ENCODE assay signal across 21 mouse cellular contexts in the genomic region with DNA sequence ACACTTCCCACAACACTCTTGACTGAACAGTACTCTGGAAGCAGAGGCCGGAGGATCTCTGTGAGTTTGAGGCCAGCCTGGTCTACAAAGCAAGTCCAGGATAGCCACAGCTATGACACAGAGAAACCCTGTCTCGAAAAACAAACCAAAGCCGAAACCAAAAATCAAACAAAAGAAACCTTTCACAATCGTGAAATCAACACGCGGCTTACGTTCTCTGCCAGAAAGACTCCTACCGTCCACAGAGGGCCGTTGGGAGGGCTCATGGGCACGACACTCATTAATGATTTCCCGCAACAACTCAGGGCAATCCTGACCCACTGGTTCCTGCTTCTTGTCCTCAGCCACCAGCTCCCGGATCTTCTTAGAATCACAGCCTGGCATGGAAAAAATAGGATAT. TPM values are rescaled to one million over a fixed set of nuclear protein-coding genes. Genes with fewer than 3 reads are reported as not detected.
DNase-seq lines count a peak whose midpoint lies in the region; ATAC-seq and TF ChIP-seq lines count a peak whose summit lies in the region.
"Had no signal": no experiment of that assay in that cellular context is flagged by ENCODE, and none has a peak within 500 bp of the region (broad histone marks: within the 10 kb centered on the region; RNA-seq: fewer than 3 reads in every experiment).

No protein-coding gene starts in this region.

- H3K79me2 ChIP-seq in heart, adult 2 months (replicated peaks; ENCODE audit: control insufficient read depth, insufficient read depth, low read length) = no peaks in the 10 kb centered on the region
- no peaks in the 10 kb centered on the region for H3K79me2 ChIP-seq in liver, adult 2 months (ENCODE audit: control insufficient read depth, insufficient read depth, low read length)

- 87% methylated on average over 12 of the region's 12 CpGs for WGBS in heart, adult 2 months
- 35% methylated on average over 12 of the region's 12 CpGs for WGBS in liver, adult 2 months
- 76% methylated on average over 12 of the region's 12 CpGs for WGBS in liver, postnatal 0 days (ENCODE audit: insufficient replicate concordance)
- 81% methylated on average over 12 of the region's 12 CpGs for WGBS in liver, embryonic 12.5 days (ENCODE audit: insufficient replicate concordance)
- WGBS in midbrain, embryonic 11.5 days = 91% methylated on average over 12 of the region's 12 CpGs
- 90% methylated on average over 12 of the region's 12 CpGs for WGBS in midbrain, embryonic 15.5 days

- H3K27me3 ChIP-seq in heart, adult 2 months (ENCODE audit: control insufficient read depth, insufficient read depth, low read length) = no peaks in the 10 kb centered on the region
- no peaks in the 10 kb centered on the region for H3K27me3 ChIP-seq in liver, adult 2 months (ENCODE audit: control insufficient read depth, insufficient read depth, low read length)
- no peaks in the 10 kb centered on the region for H3K27me3 ChIP-seq in liver, postnatal 0 days (ENCODE audit: insufficient read depth, low read length)
- peaks cover 15% of the 10 kb centered on the region for H3K27me3 ChIP-seq in liver, embryonic 12.5 days (replicated peaks)
- H3K27me3 ChIP-seq in midbrain, embryonic 11.5 days (ENCODE audit: control insufficient read depth, insufficient read depth, low read length) = no peaks in the 10 kb centered on the region
- H3K27me3 ChIP-seq in midbrain, embryonic 15.5 days (replicated peaks) = no peaks in the 10 kb centered on the region
- H3K27me3 ChIP-seq: Patski had no signal

- no peak overlapping the region for H3K9ac ChIP-seq in heart, adult 2 months (ENCODE audit: low read depth, low read length)
- 0 out of 2 replicates have a peak overlapping the region, but pooled peaks have one; percentile 9 for H3K9ac ChIP-seq in liver, adult 2 months (ENCODE audit: low read depth, low read length)
- H3K9ac ChIP-seq in liver, postnatal 0 days (replicated peaks) = no peak overlapping the region
- no peak overlapping the region for H3K9ac ChIP-seq in liver, embryonic 12.5 days
- H3K9ac ChIP-seq in midbrain, embryonic 11.5 days (ENCODE audit: low read length) = no peak overlapping the region
- H3K9ac ChIP-seq in midbrain, embryonic 15.5 days = no peak overlapping the region

- no peaks in the 10 kb centered on the region for H3K4me1 ChIP-seq in heart, adult 2 months (ENCODE audit: control insufficient read depth, insufficient read depth, low read length)
- no peaks in the 10 kb centered on the region for H3K4me1 ChIP-seq in liver, adult 2 months (ENCODE audit: control insufficient read depth, insufficient read depth, low read length)
- H3K4me1 ChIP-seq in liver, postnatal 0 days (ENCODE audit: insufficient read depth) = no peaks in the 10 kb centered on the region
- peaks cover 29% of the 10 kb centered on the region for H3K4me1 ChIP-seq in liver, embryonic 12.5 days
- H3K4me1 ChIP-seq in midbrain, embryonic 11.5 days (ENCODE audit: control insufficient read depth, insufficient read depth, low read length) = no peaks in the 10 kb centered on the region
- H3K4me1 ChIP-seq in midbrain, embryonic 15.5 days = no peaks in the 10 kb centered on the region

- H3K4me2 ChIP-seq in liver, postnatal 0 days (ENCODE audit: low read depth, low read length) = no peak overlapping the region
- no peak overlapping the region for H3K4me2 ChIP-seq in liver, embryonic 12.5 days
- H3K4me2 ChIP-seq in midbrain, embryonic 11.5 days = no peak overlapping the region
- no peak overlapping the region for H3K4me2 ChIP-seq in midbrain, embryonic 15.5 days

- no peak overlapping the region for H3K27ac ChIP-seq in heart, adult 2 months
- peak overlapping the region; percentile 2; the same call in 1 of the 2 replicates for H3K27ac ChIP-seq in liver, adult 2 months (replicated peaks; ENCODE audit: insufficient read depth, low read depth, low read length)
- H3K27ac ChIP-seq in liver, postnatal 0 days (ENCODE audit: low read depth) = no peak overlapping the region
- H3K27ac ChIP-seq in liver, embryonic 12.5 days = no peak overlapping the region
- no peak overlapping the region for H3K27ac ChIP-seq in midbrain, embryonic 11.5 days (ENCODE audit: low read depth, low read length)
- H3K27ac ChIP-seq in midbrain, embryonic 15.5 days = no peak overlapping the region

- no peaks in the 10 kb centered on the region for H3K36me3 ChIP-seq in heart, adult 2 months (ENCODE audit: control insufficient read depth, insufficient read depth, low read length)
- H3K36me3 ChIP-seq in liver, adult 2 months (ENCODE audit: control insufficient read depth, insufficient read depth, low read length) = peaks cover 5% of the 10 kb centered on the region; the same call in 1 of the 2 replicates
- 0 out of 2 replicates have a peak, but pooled peaks cover 2% of the 10 kb centered on the region for H3K36me3 ChIP-seq in liver, postnatal 0 days (replicated peaks; ENCODE audit: insufficient read depth, low read length)
- H3K36me3 ChIP-seq in liver, embryonic 12.5 days = no peaks in the 10 kb centered on the region
- H3K36me3 ChIP-seq in midbrain, embryonic 11.5 days (ENCODE audit: control insufficient read depth, insufficient read depth, low read length) = no peaks in the 10 kb centered on the region
- no peaks in the 10 kb centered on the region for H3K36me3 ChIP-seq in midbrain, embryonic 15.5 days (replicated peaks)
- H3K36me3 ChIP-seq: G1E had no signal

- peak; percentile 59 for DNase-seq in heart, adult 11 months
- no peak for DNase-seq in heart, adult 2 months
- DNase-seq in liver, adult 2 months (ENCODE audit: extremely low read depth, low read depth, low spot score) = peak; percentile 64
- no peak for DNase-seq in liver
- DNase-seq in liver, postnatal 0 days = no peak
- DNase-seq in midbrain, embryonic 11.5 days (ENCODE audit: low spot score, missing footprints) = peak; percentile 51
- DNase-seq: adrenal gland, adult 2 months; adrenal gland, adult 8-10 months; adrenal gland, postnatal 10 days; adrenal gland, postnatal 14 days; adrenal gland, postnatal 25 days; adrenal gland, postnatal 36 days; B cell, adult 2 months; cerebellum, adult 11 months; cerebellum, adult 11-12 months had no signal

- H3K9me3 ChIP-seq in liver, postnatal 0 days (ENCODE audit: low read length) = no peaks in the 10 kb centered on the region
- H3K9me3 ChIP-seq in liver, embryonic 12.5 days (replicated peaks) = no peaks in the 10 kb centered on the region
- no peaks in the 10 kb centered on the region for H3K9me3 ChIP-seq in midbrain, embryonic 11.5 days (ENCODE audit: control insufficient read depth, low read length)
- no peaks in the 10 kb centered on the region for H3K9me3 ChIP-seq in midbrain, embryonic 15.5 days
- H3K9me3 ChIP-seq: G1E had no signal

- TF ChIP-seq POLR2A in heart, adult 2 months (IDR thresholded peaks at IDR 0.05; ENCODE audit: insufficient read depth, low read depth, low read length) = no peak
- no peak for TF ChIP-seq POLR2A in liver, adult 2 months (IDR thresholded peaks at IDR 0.05; ENCODE audit: extremely low read depth, insufficient read depth, low read length)

- H3K4me3 ChIP-seq in heart, adult 2 months = no peak overlapping the region
- 0 out of 2 replicates have a peak overlapping the region, but pooled peaks have one; percentile 1 for H3K4me3 ChIP-seq in liver, adult 2 months (ENCODE audit: insufficient read depth, low read depth, low read length)
- H3K4me3 ChIP-seq in liver, postnatal 0 days (ENCODE audit: low read depth, low read length) = no peak overlapping the region
- H3K4me3 ChIP-seq in liver, embryonic 12.5 days = no peak overlapping the region
- H3K4me3 ChIP-seq in midbrain, embryonic 11.5 days (ENCODE audit: low read depth, low read length) = no peak overlapping the region
- H3K4me3 ChIP-seq in midbrain, embryonic 15.5 days = no peak overlapping the region

- no peak for TF ChIP-seq EP300 in heart, adult 2 months (IDR thresholded peaks at IDR 0.05; ENCODE audit: insufficient read depth, low read depth, low read length)
- no peak for TF ChIP-seq EP300 in liver, postnatal 0 days (IDR thresholded peaks at IDR 0.05; ENCODE audit: low read depth)

- TF ChIP-seq CTCF in heart, adult 2 months (IDR thresholded peaks at IDR 0.05) = no peak
- no peak for TF ChIP-seq CTCF in liver, adult 2 months (IDR thresholded peaks at IDR 0.05; ENCODE audit: low read depth, low read length)
- TF ChIP-seq CTCF in liver, postnatal 0 days (IDR thresholded peaks at IDR 0.05; ENCODE audit: low read depth) = no peak

- intact Hi-C loops in heart, adult 2 months (cut with DNase I) = no loop called here

- ATAC-seq in liver, postnatal 0 days = peak; percentile 62
- no peak for ATAC-seq in liver, embryonic 12.5 days
- ATAC-seq in midbrain, embryonic 11.5 days (ENCODE audit: low FRiP score) = no peak
- no peak for ATAC-seq in midbrain, embryonic 15.5 days (replicated peaks)
- ATAC-seq: activated CD4-positive, CD25-positive, alpha-beta regulatory T cell, adult 4 months; CD4-positive, CD25-positive, alpha-beta regulatory T cell, adult 4 months; Patski had no signal

RNA-seq across cellular contexts. Expression of gene Rfwd3, which starts 14.7 kb away (rescaled TPM):
- 10 to 100 TPM; 14.2 to 19.0 TPM for total RNA-seq in heart, adult 2 months (2021)
- polyA plus RNA-seq in heart, adult 2 months (2012; rRNA removed) = 9.4 and 18.2 TPM in 2 replicates
- total RNA-seq in liver, adult 2 months (2014; rRNA removed) = 12.2 and 14.0 TPM in 2 replicates
- polyA plus RNA-seq in liver, adult 2 months (2012; rRNA removed) = 4.9 and 6.3 TPM in 2 replicates
- 14.5 and 17.6 TPM in 2 replicates for polyA plus RNA-seq in liver, postnatal 0 days (2015; fragmentation: Nextera tagmentation; extraction: Ambion mirVana)
- polyA plus RNA-seq in liver, embryonic 12.5 days (2016; fragmentation: Nextera tagmentation; extraction: Ambion mirVana) = 70.6 and 71.0 TPM in 2 replicates
- polyA plus RNA-seq in midbrain, embryonic 11.5 days (2014; fragmentation: Nextera tagmentation; extraction: Ambion mirVana) = 91.4 and 93.6 TPM in 2 replicates
- 23.5 and 24.5 TPM in 2 replicates for polyA plus RNA-seq in midbrain, embryonic 15.5 days (2015; fragmentation: Nextera tagmentation; extraction: Ambion mirVana)

RNA-seq across cellular contexts. Expression of gene Mlkl, which starts 23.2 kb away (rescaled TPM):
- total RNA-seq in heart, adult 2 months (2021) = 1 to 10 TPM; 2.8 TPM
- polyA plus RNA-seq in heart, adult 2 months (2012; rRNA removed) = 1.1 and 3.3 TPM in 2 replicates
- total RNA-seq in liver, adult 2 months (2014; rRNA removed) = 6.0 and 6.4 TPM in 2 replicates
- 1.1 and 2.5 TPM in 2 replicates for polyA plus RNA-seq in liver, adult 2 months (2012; rRNA removed)
- polyA plus RNA-seq in liver, postnatal 0 days (2015; fragmentation: Nextera tagmentation; extraction: Ambion mirVana) = 4.7 and 5.2 TPM in 2 replicates
- polyA plus RNA-seq in liver, embryonic 12.5 days (2016; fragmentation: Nextera tagmentation; extraction: Ambion mirVana) = 1.9 TPM in 2 replicates
- 0.45 and 0.65 TPM in 2 replicates for polyA plus RNA-seq in midbrain, embryonic 11.5 days (2014; fragmentation: Nextera tagmentation; extraction: Ambion mirVana)
- polyA plus RNA-seq in midbrain, embryonic 15.5 days (2015; fragmentation: Nextera tagmentation; extraction: Ambion mirVana) = 0.37 and 0.57 TPM in 2 replicates
- total RNA-seq: G1E had no signal
- polyA plus RNA-seq: G1E had no signal

RNA-seq across cellular contexts. Expression of gene Glg1, which starts 55.7 kb away (rescaled TPM):
- total RNA-seq in heart, adult 2 months (2021) = 10 to 100 TPM; 85.0 to 98.0 TPM
- polyA plus RNA-seq in heart, adult 2 months (2012; rRNA removed) = 40.1 and 69.1 TPM in 2 replicates
- total RNA-seq in liver, adult 2 months (2014; rRNA removed) = 13.5 and 18.1 TPM in 2 replicates
- polyA plus RNA-seq in liver, adult 2 months (2012; rRNA removed) = 10.1 and 12.0 TPM in 2 replicates
- 10.8 and 13.0 TPM in 2 replicates for polyA plus RNA-seq in liver, postnatal 0 days (2015; fragmentation: Nextera tagmentation; extraction: Ambion mirVana)
- polyA plus RNA-seq in liver, embryonic 12.5 days (2016; fragmentation: Nextera tagmentation; extraction: Ambion mirVana) = 30.7 and 32.3 TPM in 2 replicates
- 76.6 and 82.4 TPM in 2 replicates for polyA plus RNA-seq in midbrain, embryonic 11.5 days (2014; fragmentation: Nextera tagmentation; extraction: Ambion mirVana)
- polyA plus RNA-seq in midbrain, embryonic 15.5 days (2015; fragmentation: Nextera tagmentation; extraction: Ambion mirVana) = 65.6 and 66.9 TPM in 2 replicates

Comparison
In these comparisons a context has a peak if more than half of its experiments do, and no peak if none do; other contexts are left out.
1. DNase-seq: peak in heart, adult 11 months (single experiment), liver, adult 2 months (single experiment) and midbrain, embryonic 11.5 days (single experiment); none in heart, adult 2 months (0 of 2), liver (single experiment) and liver, postnatal 0 days (single experiment).